ENCODE assay signal across 11 mouse cellular contexts in genomic region chrX:51948071-51948470, GRCm38 (mm10). TPM values are rescaled to one million over a fixed set of nuclear protein-coding genes. Genes with fewer than 3 reads are reported as not detected.
A peak's percentile ranks its signal among the peaks of the same experiment; 100 is the strongest.
DNase-seq lines count a peak whose midpoint lies in the region; ATAC-seq and TF ChIP-seq lines count a peak whose summit lies in the region.
"Had no signal": no experiment of that assay in that cellular context is flagged by ENCODE, and none has a peak within 500 bp of the region (broad histone marks: within the 10 kb centered on the region; RNA-seq: fewer than 3 reads in every experiment).

No protein-coding gene starts in this region.

- 70% methylated on average over 3 of the region's 3 CpGs for WGBS in liver, adult 2 months
- 81% methylated on average over 3 of the region's 3 CpGs for WGBS in liver, embryonic 11.5 days

- no peaks in the 10 kb centered on the region for H3K4me1 ChIP-seq in liver, adult 2 months (ENCODE audit: control insufficient read depth, insufficient read depth, low read length)
- H3K4me1 ChIP-seq in liver, embryonic 11.5 days (replicated peaks; ENCODE audit: control insufficient read depth, insufficient read depth, low read length) = no peaks in the 10 kb centered on the region
- H3K4me1 ChIP-seq: forebrain, embryonic 12.5 days had no signal

- no peak for TF ChIP-seq POLR2A in liver, adult 2 months (IDR thresholded peaks at IDR 0.05; ENCODE audit: extremely low read depth, insufficient read depth, low read length)

- no peak overlapping the region for H3K9ac ChIP-seq in liver, adult 2 months (ENCODE audit: low read depth, low read length)
- H3K9ac ChIP-seq in liver, embryonic 11.5 days (ENCODE audit: low read depth, low read length) = no peak overlapping the region
- H3K9ac ChIP-seq: forebrain, embryonic 12.5 days; hindbrain, embryonic 14.5 days had no signal

- H3K9me3 ChIP-seq in liver, embryonic 11.5 days (ENCODE audit: control insufficient read depth, low read length) = no peaks in the 10 kb centered on the region
- H3K9me3 ChIP-seq: forebrain, embryonic 12.5 days had no signal

- H3K27ac ChIP-seq in liver, adult 2 months (replicated peaks; ENCODE audit: insufficient read depth, low read depth, low read length) = no peak overlapping the region
- no peak overlapping the region for H3K27ac ChIP-seq in liver, embryonic 11.5 days (ENCODE audit: low read depth, low read length)
- H3K27ac ChIP-seq: forebrain, embryonic 12.5 days; hindbrain, embryonic 14.5 days had no signal

- DNase-seq in liver, adult 2 months (ENCODE audit: extremely low read depth, low read depth, low spot score) = peak; percentile 1
- no peak for DNase-seq in liver, embryonic 11.5 days (ENCODE audit: low spot score)
- DNase-seq in brain, adult 2 months (ENCODE audit: low read depth, low spot score) = peak; percentile 7
- peak; percentile 42 to 48 for DNase-seq in heart, postnatal 14 days
- DNase-seq in skeletal muscle tissue, adult 2 months (ENCODE audit: low read depth, low spot score) = peak; percentile 49
- DNase-seq in natural killer cell, adult 2 months (ENCODE audit: low spot score in 2 of 2) = no peak
- no peak for DNase-seq in cerebellum, adult 9-10 months
- DNase-seq: cerebellum, adult 11 months had no signal

- H3K79me2 ChIP-seq in liver, adult 2 months (ENCODE audit: control insufficient read depth, insufficient read depth, low read length) = no peaks in the 10 kb centered on the region

- TF ChIP-seq CTCF in liver, adult 2 months (IDR thresholded peaks at IDR 0.05; ENCODE audit: low read depth, low read length) = no peak

- intact Hi-C loops in heart, postnatal 14 days (cut with DNase I) = no loop called here

- no peak for ATAC-seq in liver, embryonic 11.5 days (replicated peaks; ENCODE audit: low FRiP score)

- H3K4me2 ChIP-seq in liver, embryonic 11.5 days = no peak overlapping the region
- H3K4me2 ChIP-seq: forebrain, embryonic 12.5 days; hindbrain, embryonic 14.5 days had no signal

- H3K27me3 ChIP-seq in liver, adult 2 months (ENCODE audit: control insufficient read depth, insufficient read depth, low read length) = no peaks in the 10 kb centered on the region
- H3K27me3 ChIP-seq in liver, embryonic 11.5 days (replicated peaks; ENCODE audit: control insufficient read depth, insufficient read depth, low read length) = no peaks in the 10 kb centered on the region
- H3K27me3 ChIP-seq: forebrain, embryonic 12.5 days had no signal

- no peaks in the 10 kb centered on the region for H3K36me3 ChIP-seq in liver, adult 2 months (ENCODE audit: control insufficient read depth, insufficient read depth, low read length)
- H3K36me3 ChIP-seq in liver, embryonic 11.5 days (ENCODE audit: control insufficient read depth, insufficient read depth, low read length) = no peaks in the 10 kb centered on the region
- H3K36me3 ChIP-seq: forebrain, embryonic 12.5 days had no signal

- no peak overlapping the region for H3K4me3 ChIP-seq in liver, adult 2 months (ENCODE audit: insufficient read depth, low read depth, low read length)
- H3K4me3 ChIP-seq in liver, embryonic 11.5 days (ENCODE audit: low read depth, low read length) = no peak overlapping the region
- H3K4me3 ChIP-seq: forebrain, embryonic 12.5 days had no signal

RNA-seq across cellular contexts. Expression of gene 1700080O16Rik, which starts 24.5 kb away (rescaled TPM):
- not detected in 2 replicates for total RNA-seq in liver, adult 2 months (2014; rRNA removed)
- not detected in 2 replicates for polyA plus RNA-seq in liver, adult 2 months (2012; rRNA removed)
- not detected in 2 replicates for polyA plus RNA-seq in liver, embryonic 11.5 days (2014; fragmentation: Nextera tagmentation; extraction: Ambion mirVana)
- not detected for total RNA-seq in heart, postnatal 14 days (2021)
- polyA plus RNA-seq: forebrain, embryonic 12.5 days; hindbrain, embryonic 14.5 days; thymus, postnatal 0 days had no signal

Comparison
In these comparisons a context has a peak if more than half of its experiments do, and no peak if none do; other contexts are left out.
1. DNase-seq: peak in liver, adult 2 months (single experiment), brain, adult 2 months (single experiment), heart, postnatal 14 days (2 of 2) and skeletal muscle tissue, adult 2 months (single experiment); none in liver, embryonic 11.5 days (single experiment), natural killer cell, adult 2 months (0 of 2) and cerebellum, adult 9-10 months (single experiment).